Mouse (Mus musculus) brown adipose tissue, adult 24 weeks (tissue): ENCODE measurements around the gene Rps8. TPM values are rescaled to one million over a fixed set of nuclear protein-coding genes. Genes with fewer than 3 reads are reported as not detected.

Source experiments
- H3K27ac ChIP-seq: fragments of 200-500 bp; replicated peaks from 2 replicates; pipeline ENCODE4 v1.5.1; 2012; ENCODE audit warnings: low read depth, mild to moderate bottlenecking, low read length
- H3K4me1 ChIP-seq: fragments of 200-500 bp; 2 replicates; pipeline ENCODE4 v1.6.1; 2012; ENCODE audit warnings: low read length, mixed read lengths; ENCODE audit not compliant: control insufficient read depth, insufficient read depth, insufficient read length
- H3K4me3 ChIP-seq: fragments of 200-500 bp; 2 replicates; pipeline ENCODE4 v1.5.1; 2012; ENCODE audit warnings: low read depth, mild to moderate bottlenecking, low read length, moderate library complexity; ENCODE audit not compliant: insufficient read depth
- polyA plus RNA-seq: library from polyadenylated mRNA; stranded (reverse); fragments of >200 nt; gene quantifications from 2 replicates; pipeline ENCODE4 v1.2.4, GENCODE M21; 2012; ENCODE audit not compliant: missing spikeins, insufficient read depth, insufficient read length

Gene Rps8
- polyA plus RNA-seq, 1 experiment, result 544 TPM

DNA sequence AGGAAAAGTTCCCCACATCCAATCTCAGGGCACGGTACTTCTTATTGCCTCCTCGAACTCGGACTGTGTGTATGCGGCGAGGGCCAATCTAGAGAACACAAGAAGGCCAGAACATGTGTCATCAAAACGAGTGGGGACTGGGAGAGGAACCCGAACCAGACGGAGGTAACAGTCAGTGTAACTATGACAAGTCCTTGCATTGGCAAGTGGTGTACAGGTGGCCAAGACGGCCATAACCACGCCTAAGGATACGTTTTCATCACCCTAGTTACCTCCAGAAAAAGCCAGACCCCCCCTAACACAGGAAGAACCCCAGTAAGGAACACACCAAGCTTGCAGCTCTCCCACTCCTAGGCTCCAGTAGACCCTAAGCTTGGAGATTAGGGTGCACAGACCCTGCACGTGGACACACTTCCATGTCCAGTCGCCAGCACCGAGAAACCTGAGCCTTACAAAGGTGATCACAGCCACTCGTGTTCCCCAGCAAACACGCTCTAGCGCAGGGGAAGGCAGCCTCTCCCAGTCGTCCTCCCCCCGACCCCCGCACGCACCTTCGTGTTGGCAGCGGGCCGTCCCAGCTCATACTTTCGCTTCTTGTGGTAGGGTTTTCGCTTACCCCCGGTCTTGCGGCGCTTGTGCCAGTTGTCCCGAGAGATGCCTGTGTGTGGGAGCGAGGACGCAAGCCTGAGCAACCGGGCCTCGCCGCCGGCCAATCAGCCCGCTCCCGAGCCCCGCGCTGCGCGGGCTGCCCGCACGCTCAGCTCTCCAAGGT lies 837 bp downstream of the Rps8 start:
- Histone ChIP-seq H3K4me3 (peak overlapping the region; percentile 83), H3K4me1 (no peaks in the 10 kb centered on the region; the same call in 1 of the 2 replicates), H3K27ac (peak overlapping the region; percentile 6; the same call in 1 of the 2 replicates)

DNA sequence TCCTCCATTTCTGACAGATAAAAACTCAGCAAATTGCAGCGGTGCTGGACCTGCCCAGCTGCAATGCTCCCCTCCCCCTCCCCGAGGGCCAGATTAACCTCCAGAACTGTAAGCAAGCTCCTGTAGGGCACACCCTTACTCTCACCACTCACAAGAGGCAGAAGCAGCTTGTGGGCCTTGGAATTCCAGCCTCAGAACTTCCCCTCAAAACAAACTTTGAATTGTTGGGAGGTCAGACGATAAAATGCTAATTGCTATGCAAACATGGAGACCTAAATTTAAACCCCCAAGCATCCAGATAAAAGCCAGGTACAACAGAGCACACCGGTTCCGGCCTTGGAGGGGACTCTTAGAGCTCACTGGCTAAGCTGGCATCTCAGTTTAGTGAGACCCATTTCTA lies 3.3 kb downstream of the Rps8 start:
- Histone ChIP-seq H3K27ac (no peak overlapping the region), H3K4me1 (no peaks in the 10 kb centered on the region; the same call in 1 of the 2 replicates), H3K4me3 (no peak overlapping the region)

DNA sequence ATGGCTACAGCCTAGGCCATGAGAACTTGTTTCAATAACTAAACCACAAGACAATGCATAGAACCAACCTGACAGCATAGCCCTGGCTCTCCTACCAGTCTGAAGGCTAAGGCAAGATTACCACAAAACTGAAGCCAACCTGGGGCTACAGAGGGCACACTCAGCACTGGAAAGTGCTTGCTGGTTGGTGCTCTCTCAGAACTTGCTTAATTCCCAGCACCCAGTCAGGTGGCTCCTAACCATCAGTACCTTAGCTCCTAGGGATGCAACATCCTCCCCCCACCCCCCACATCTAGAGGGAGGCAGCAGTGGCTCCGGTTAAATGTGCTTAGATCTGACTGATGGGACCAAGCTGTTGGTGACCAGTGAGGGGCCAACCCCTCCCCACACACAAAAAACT lies 4.6 kb downstream of the Rps8 start:
- Histone ChIP-seq H3K4me3 (no peak overlapping the region), H3K4me1 (no peaks in the 10 kb centered on the region), H3K27ac (no peak overlapping the region)

DNA sequence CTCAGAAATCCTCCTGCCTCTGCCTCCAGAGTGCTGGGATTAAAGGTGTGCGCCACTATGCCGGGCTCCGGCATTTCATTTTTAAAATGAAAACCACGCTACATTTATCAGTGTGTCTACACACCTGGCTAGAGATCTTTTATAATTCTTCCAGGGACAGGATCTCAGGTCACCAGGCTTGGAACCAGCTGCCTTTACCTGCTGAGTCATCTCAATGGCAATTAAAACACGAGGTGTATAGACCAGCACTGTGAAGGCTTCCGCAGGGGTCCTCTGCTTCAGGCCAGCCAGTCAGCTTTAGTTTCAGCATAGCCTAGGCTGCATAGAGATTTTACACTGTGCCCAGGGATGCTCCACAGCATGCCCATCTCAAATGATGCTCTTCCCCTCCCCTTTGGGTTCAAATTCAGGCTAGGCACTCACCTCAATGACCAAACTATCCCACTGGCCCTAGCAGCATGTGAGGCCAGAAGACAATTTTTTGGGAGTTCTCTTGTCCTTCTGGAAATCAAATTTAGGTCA lies 5.8 kb downstream of the Rps8 start:
- Histone ChIP-seq H3K4me1 (no peaks in the 10 kb centered on the region), H3K27ac (no peak overlapping the region), H3K4me3 (no peak overlapping the region)

DNA sequence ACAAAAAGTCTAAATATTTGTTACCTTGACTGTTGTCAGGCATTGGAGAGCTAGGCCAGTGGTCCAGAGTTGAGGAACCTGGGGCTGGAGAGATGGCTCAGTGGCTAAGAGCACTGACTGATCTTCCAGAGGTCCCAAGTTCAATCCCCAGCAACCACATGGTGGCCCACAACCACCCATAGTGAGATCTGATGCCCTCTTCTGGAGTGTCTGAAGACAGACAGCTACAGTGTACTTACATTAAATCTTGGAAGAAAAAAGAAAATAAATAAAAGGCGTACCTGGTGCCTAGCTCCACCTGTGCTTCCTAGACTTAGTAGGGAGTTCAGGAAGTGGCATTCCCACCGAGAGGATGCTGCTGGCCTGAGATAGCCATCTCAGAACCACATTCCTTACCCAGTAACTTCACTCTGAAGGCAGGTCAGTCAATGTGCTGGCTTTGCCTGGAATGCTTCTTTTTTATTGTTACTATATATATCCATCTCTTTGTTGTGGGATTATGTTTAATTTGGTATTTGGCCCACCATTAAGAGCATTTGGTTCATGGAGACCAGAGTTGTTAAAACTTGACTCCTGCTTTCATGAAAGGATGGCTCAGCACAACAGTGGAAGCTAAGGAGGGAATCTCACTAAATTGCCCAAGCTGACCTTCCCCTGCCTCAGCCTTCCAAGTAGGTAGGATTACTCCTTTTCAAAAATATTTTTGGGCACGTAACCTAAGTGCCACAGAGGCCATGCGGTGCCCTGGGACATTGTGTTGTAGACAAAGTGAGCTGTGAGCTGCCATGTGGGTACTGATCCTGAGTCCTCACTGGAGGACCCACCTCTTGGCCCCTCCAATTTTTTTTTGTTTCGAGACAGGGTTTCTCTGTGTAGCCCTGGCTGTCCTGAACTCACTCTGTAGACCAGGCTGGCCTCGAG lies 6.5 kb downstream of the Rps8 start:
- Histone ChIP-seq H3K4me1 (no peaks in the 10 kb centered on the region), H3K4me3 (no peak overlapping the region), H3K27ac (no peak overlapping the region)

DNA sequence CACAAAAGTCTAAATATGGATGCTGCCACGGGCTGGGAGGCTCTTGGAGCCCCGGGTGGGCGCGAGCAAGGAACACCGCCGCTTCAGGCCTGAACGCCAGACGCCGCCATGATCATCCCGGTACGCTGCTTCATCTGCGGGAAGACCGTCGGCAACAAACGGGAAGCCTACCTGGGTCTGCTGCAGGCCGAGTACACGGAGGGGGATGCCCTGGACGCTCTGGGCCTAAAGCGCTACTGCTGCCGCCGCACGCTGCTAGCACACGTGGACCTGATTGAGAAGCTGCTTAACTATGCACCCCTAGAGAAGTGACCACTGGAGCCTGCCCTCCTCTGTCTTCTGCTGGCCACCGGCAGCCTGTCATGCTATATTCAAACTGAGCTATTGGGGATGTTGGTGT lies 7.2 kb downstream of the Rps8 start:
- Histone ChIP-seq H3K4me3 (no peak overlapping the region), H3K4me1 (no peaks in the 10 kb centered on the region), H3K27ac (no peak overlapping the region)

DNA sequence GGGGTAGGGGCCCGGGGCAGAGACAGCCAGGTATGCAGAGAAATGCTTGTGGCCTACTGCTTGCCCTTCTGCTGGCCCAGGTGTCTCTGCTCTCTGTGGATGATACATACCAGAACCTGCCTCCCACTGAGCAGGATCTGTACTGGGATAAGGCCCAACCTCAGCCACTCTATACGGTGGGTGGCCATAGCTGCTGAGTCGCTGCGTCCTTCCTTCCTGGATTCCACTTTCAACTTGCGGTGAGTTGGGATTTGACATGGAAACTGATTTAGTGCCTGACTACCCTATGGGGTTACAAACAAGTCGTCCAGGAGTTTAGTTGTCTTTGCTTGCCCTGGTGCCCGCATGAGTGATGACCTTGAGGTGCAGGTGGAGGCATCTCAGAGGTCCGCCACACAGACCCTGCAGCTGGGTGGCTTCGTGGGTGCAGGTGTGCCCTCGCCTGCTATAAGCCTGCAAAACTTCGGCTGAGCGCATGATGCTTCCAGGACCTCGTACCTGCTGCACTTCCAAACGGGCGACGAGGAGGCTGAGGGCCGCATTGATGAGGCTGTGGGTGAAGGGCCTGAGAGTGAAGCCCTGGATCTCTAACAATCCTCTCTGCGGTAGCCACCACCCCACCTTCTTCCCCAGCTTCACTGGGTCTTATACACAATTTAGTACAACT lies 7.9 kb downstream of the Rps8 start:
- Histone ChIP-seq H3K4me3 (no peak overlapping the region), H3K4me1 (no peaks in the 10 kb centered on the region), H3K27ac (no peak overlapping the region)

DNA sequence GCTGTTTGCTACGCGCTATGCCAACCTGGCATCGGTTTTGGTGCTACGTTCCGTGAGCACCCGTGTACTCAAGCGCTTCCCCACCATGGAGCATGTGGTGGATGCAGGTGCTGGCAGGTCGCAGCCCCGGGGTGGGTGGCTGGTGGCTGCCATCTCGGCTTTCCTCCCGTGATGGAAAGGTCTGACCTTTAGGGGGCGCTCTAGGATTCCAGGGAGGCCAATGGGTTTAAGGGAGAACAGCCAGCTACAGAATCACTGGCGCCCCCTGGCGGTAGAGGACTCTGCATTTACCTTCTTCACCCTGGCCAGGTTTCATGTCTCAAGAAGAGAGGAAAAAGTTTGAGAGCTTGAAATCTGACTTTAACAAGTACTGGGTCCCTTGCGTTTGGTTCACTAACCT lies 9.9 kb downstream of the Rps8 start:
- H3K27ac ChIP-seq, result no peak overlapping the region
- no peak overlapping the region for H3K4me3 ChIP-seq
- no peaks in the 10 kb centered on the region for H3K4me1 ChIP-seq

DNA sequence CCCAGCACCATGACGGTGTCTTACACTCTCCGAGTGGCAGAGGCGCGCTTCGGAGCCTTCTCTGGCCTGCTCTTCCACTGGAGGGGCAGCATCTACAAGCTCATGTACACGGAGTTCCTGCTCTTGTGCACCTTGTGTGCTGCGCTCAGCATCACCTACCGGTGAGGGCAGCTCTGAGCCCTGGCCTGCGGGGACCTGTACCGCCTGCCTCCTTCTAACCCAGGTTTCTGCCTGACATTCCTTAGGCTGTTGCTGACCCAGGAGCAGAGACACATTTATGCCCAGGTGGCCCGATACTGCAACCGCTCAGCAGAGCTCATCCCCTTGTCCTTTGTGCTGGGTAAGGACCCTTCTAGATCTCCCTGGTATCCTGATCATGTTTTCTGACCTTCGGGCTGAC lies 10.8 kb downstream of the Rps8 start:
- Histone ChIP-seq H3K4me1 (no peaks in the 10 kb centered on the region), H3K27ac (no peak overlapping the region), H3K4me3 (no peak overlapping the region)

DNA sequence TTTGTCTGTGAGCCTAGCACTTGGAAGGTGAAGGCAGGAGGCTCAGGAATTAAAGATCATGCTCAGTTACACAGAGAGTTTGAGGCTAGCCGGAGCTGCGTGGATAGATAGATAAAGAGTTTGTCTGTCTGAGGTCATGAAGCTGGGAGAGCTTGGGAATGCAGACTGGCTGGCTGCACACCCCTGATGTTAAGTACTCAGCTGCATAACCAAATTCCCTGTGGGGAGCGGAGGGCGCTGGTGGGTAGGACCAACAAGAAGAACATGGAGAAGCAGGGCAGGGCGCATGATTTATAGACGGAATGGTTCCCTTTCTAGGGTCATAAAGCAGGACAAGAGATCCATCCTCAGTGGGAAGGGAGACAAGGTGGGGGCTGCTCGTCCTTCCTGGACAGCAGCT lies 13.0 kb downstream of the Rps8 start:
- no peak overlapping the region for H3K27ac ChIP-seq
- no peak overlapping the region for H3K4me3 ChIP-seq
- H3K4me1 ChIP-seq, result no peaks in the 10 kb centered on the region

DNA sequence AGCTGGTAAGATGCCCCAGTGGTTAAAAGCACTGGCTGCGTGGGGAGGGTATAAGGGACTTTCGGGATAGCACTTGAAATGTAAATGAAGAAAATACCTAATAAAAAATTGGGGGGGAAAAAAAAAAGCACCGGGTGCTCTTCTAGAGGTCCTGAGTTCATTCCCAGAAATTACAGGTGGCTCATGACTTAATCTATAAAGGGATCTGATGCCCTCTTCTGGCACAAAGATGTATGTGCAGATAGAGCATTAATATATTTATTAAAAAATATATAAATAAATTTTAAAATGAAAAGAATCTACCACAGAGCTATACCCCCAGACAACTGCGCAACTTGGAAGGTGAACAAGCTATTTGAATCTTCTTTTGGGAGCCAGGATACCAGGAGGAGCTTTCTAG lies 15.4 kb downstream of the Rps8 start:
- Histone ChIP-seq H3K27ac (no peak overlapping the region), H3K4me1 (0 out of 2 replicates have a peak, but pooled peaks cover 2% of the 10 kb centered on the region), H3K4me3 (no peak overlapping the region)

DNA sequence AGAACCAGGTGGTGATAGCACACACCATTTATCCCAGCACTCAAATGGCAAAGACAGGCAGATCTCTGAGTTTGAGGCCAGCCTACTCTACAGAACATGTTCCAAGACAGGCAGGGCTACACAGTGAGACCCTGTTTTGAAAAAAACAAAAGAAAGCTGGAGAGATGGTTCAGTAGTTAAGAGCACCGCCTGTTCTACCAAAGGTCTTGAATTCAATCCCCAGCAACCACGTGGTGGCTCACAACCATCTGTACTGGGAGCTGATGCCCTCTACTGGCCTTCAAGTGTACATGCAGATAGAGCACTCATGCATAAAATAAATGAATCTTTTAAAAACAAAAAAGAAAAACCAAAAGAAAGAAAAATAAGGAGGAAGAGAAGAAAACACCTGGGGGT lies 16.8 kb downstream of the Rps8 start:
- Histone ChIP-seq H3K27ac (no peak overlapping the region), H3K4me1 (0 out of 2 replicates have a peak, but pooled peaks cover 2% of the 10 kb centered on the region), H3K4me3 (no peak overlapping the region)

DNA sequence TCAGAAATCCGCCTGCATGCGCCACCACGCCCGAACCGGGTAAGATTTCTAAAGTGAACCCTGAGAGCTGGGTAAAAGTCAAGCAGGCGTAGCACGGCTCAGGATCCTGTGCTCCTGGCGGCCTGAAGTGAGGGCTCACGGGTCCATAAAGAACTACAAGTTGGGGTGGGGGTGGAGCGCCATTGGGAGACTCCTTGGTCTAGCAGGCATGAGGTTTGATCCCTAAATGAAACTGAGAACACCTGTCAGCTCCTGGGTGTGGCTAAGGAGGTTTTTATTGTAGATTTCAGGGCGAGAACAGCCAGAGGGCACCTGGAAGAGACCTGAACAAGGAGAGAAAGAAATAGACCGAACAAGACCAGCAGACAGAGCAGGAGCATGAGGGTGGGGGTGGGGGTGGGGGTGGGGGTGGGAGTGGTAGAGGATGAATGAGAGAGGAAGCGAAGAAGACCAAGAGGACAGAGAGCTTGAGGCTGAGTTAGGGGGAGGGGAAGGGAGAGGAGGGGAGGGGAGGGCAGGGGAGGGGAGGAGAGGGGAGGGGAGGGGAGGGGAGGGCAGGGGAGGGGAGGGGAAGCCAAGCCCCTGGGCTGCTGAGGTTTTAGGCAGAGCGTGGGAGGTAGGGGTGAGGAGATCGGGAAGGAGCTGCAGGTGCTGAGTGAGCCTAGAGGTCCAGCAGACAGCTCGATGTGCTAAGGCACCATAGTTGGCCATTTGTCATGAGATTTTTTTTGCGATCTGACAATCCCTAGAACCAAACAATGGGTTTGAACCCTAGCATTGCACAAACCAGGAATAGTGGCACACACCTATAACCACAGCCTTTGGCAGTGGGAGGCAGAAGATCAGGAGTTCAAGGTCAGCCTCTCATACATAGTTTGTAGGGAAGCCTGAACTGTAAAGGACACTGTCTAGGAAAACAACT lies 17.5 kb downstream of the Rps8 start:
- no peak overlapping the region for H3K4me3 ChIP-seq
- 0 out of 2 replicates have a peak, but pooled peaks cover 2% of the 10 kb centered on the region for H3K4me1 ChIP-seq
- H3K27ac ChIP-seq, result no peak overlapping the region

DNA sequence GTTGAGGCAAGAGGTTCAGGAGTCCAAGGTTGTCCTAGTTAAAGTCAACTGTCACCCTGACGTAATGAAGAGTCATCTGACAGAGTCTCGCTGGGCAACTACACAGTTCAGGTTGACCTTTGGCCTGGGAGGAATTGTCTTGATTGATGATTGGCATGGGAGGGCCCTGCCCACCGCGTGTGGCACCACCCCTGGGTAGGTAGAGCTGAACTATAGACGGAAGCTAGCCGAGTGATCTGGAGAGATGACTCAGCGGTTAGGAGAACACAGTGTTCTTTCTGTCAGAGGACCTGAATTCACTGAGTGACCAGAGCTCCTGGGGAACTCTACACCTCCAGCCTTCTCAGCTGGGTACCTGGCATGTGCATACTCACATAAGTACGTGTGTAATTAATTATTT lies 20.0 kb downstream of the Rps8 start:
- Histone ChIP-seq H3K4me1 (0 out of 2 replicates have a peak, but pooled peaks cover 2% of the 10 kb centered on the region), H3K4me3 (no peak overlapping the region), H3K27ac (peak overlapping the region; percentile 59)
